Mouse (Mus musculus) kidney, postnatal 0 days (tissue): ENCODE results near the gene Tmem95. TPM values are rescaled to one million over a fixed set of nuclear protein-coding genes. Genes with fewer than 3 reads are reported as not detected.

Source experiments
- ATAC-seq: fragments of 200-750 bp; cut with Nextera tagmentation; replicated peaks from 2 replicates; pipeline ENCODE4 v1.8.0; 2017; ENCODE audit warnings: low read depth, moderate number of reproducible peaks, moderate TSS enrichment, moderate library complexity; ENCODE audit not compliant: low FRiP score
- DNase-seq: peaks from one replicate; pipeline ENCODE4 v3.0.0-alpha.2; 2016; ENCODE audit warnings: low spot score
- H3K27ac ChIP-seq: fragments of 300-500 bp; sonication (generic); 2 replicates; pipeline ENCODE4 v1.5.1; 2014; ENCODE audit warnings: mild to moderate bottlenecking
- H3K27me3 ChIP-seq: fragments of 300-500 bp; sonication (generic); 2 replicates; pipeline ENCODE4 v1.6.1; 2014; ENCODE audit warnings: low read length, mixed read lengths; ENCODE audit not compliant: insufficient read depth
- H3K36me3 ChIP-seq: fragments of 300-500 bp; sonication (generic); 2 replicates; pipeline ENCODE4 v1.6.1; 2014; ENCODE audit warnings: low read length, mixed read lengths; ENCODE audit not compliant: insufficient read depth
- H3K4me1 ChIP-seq: fragments of 300-500 bp; sonication (generic); replicated peaks from 2 replicates; pipeline ENCODE4 v1.6.1; 2014; ENCODE audit warnings: antibody characterized with exemption, low read length, mixed read lengths; ENCODE audit not compliant: insufficient read depth
- H3K4me2 ChIP-seq: fragments of 300-500 bp; sonication (generic); 2 replicates; pipeline ENCODE4 v1.6.1; 2014; ENCODE audit warnings: mild to moderate bottlenecking, low read length, moderate library complexity, mixed read lengths
- H3K4me3 ChIP-seq: fragments of 300-500 bp; sonication (generic); replicated peaks from 2 replicates; pipeline ENCODE4 v1.5.1; 2014; ENCODE audit warnings: low read depth, low read length
- H3K9ac ChIP-seq: fragments of 300-500 bp; sonication (generic); 2 replicates; pipeline ENCODE4 v1.6.1; 2014; ENCODE audit warnings: low read depth, low read length
- H3K9me3 ChIP-seq: fragments of 300-500 bp; sonication (generic); replicated peaks from 2 replicates; pipeline ENCODE4 v1.6.1; 2016; ENCODE audit warnings: low read length, inconsistent platforms, mixed read lengths
- CTCF ChIP-seq: IDR thresholded peaks from 2 replicates; pipeline ENCODE4 v1.5.1; 2016; ENCODE audit warnings: antibody characterized with exemption, low read depth, mild to moderate bottlenecking, moderate library complexity
- WGBS: fragments of 180-500 bp; shearing (Covaris S2); extraction: QIAGEN DNeasy Blood & Tissue Kit; methylation state at CpG from one replicate; pipeline ENCODE4 v1.1.7; 2014; 5-methylcytosine and 5-hydroxymethylcytosine counted together
- polyA plus RNA-seq: library from polyadenylated mRNA; unstranded; fragments of >200 nt; fragmentation: Nextera tagmentation; extraction: Ambion mirVana; gene quantifications from 2 replicates; pipeline ENCODE4 v1.2.1, GENCODE M21; 2015

The Tmem95 gene
- polyA plus RNA-seq, 1 experiment from 2014 or later: not detected

GRCm38 (mm10) chr11:69911701-69912100 is 33.9 kb upstream of the Tmem95 start:
- H3K27ac ChIP-seq: no peak overlapping the region
- no peak overlapping the region for H3K9ac ChIP-seq
- peaks cover 7% of the 10 kb centered on the region; the same call in 1 of the 2 replicates for H3K4me1 ChIP-seq
- H3K4me3 ChIP-seq: no peak overlapping the region
- no peak overlapping the region for H3K4me2 ChIP-seq
- DNase-seq (no peak), ATAC-seq (no peak)
- no peak for TF ChIP-seq CTCF
- WGBS: 92% methylated on average over 6 of the region's 6 CpGs
- H3K27me3 ChIP-seq: no peaks in the 10 kb centered on the region
- H3K9me3 ChIP-seq: no peaks in the 10 kb centered on the region
- peaks cover 68% of the 10 kb centered on the region for H3K36me3 ChIP-seq

GRCm38 (mm10) chr11:69910781-69911560 is 33.2 kb upstream of the Tmem95 start:
- TF ChIP-seq CTCF: no peak
- ATAC-seq: peak; percentile 52
- no peaks in the 10 kb centered on the region for H3K27me3 ChIP-seq
- peaks cover 7% of the 10 kb centered on the region; the same call in 1 of the 2 replicates for H3K4me1 ChIP-seq
- peaks cover 70% of the 10 kb centered on the region for H3K36me3 ChIP-seq
- H3K4me3 ChIP-seq: no peak overlapping the region
- H3K4me2 ChIP-seq: no peak overlapping the region
- WGBS: 89% methylated on average over 17 of the region's 17 CpGs
- no peaks in the 10 kb centered on the region for H3K9me3 ChIP-seq
- peak overlapping the region; percentile 50 for H3K27ac ChIP-seq
- no peak for DNase-seq
- H3K9ac ChIP-seq: no peak overlapping the region

- 92% methylated on average over 8 of the region's 8 CpGs for WGBS
- Histone ChIP-seq H3K9me3 (no peaks in the 10 kb centered on the region), H3K4me1 (peaks cover 7% of the 10 kb centered on the region; the same call in 1 of the 2 replicates), H3K27ac (peak overlapping the region; percentile 50; the same call in 1 of the 2 replicates), H3K4me3 (no peak overlapping the region), H3K27me3 (no peaks in the 10 kb centered on the region), H3K4me2 (no peak overlapping the region), H3K36me3 (peaks cover 70% of the 10 kb centered on the region), H3K9ac (no peak overlapping the region; the same call in 1 of the 2 replicates)
- no peak for ATAC-seq
- no peak for TF ChIP-seq CTCF
- no peak for DNase-seq
Measured at GRCm38 (mm10) chr11:69910177-69910576, 32.4 kb upstream of the Tmem95 start.

DNA sequence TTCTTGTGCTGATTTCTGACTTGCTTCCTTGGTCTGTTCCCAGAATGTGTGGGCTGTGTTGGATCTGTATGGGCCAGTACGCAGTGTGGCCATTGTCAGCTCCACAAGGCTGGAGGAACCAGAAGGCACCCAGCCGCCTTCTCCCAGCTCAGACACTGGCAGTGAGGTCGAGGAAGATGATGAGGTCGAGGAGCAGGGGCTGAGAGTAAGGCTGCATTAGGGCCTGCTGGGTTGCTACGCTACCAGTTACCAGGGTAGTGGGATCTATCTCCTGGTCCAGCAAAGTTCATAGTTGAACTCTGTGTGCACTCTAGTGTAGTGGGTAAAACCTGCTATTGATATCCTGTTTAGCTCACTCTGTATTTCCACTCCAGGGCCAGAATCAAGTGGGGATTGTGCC is 31.4 kb upstream of the Tmem95 start:
- peak overlapping the region; percentile 5; the same call in 1 of the 2 replicates for H3K4me2 ChIP-seq
- ATAC-seq: no peak
- no peaks in the 10 kb centered on the region; the same call in 1 of the 2 replicates for H3K4me1 ChIP-seq

GRCm38 (mm10) chr11:69908645-69909044 is 30.8 kb upstream of the Tmem95 start:
- ATAC-seq (peak; percentile 74), DNase-seq (no peak)
- H3K36me3 ChIP-seq: peaks cover 81% of the 10 kb centered on the region
- H3K4me2 ChIP-seq: no peak overlapping the region
- TF ChIP-seq CTCF: no peak
- no peaks in the 10 kb centered on the region for H3K27me3 ChIP-seq
- no peaks in the 10 kb centered on the region; the same call in 1 of the 2 replicates for H3K4me1 ChIP-seq
- H3K27ac ChIP-seq: no peak overlapping the region
- no peaks in the 10 kb centered on the region for H3K9me3 ChIP-seq
- WGBS: 80% methylated on average over 11 of the region's 11 CpGs
- H3K9ac ChIP-seq: no peak overlapping the region
- H3K4me3 ChIP-seq: no peak overlapping the region

More for the DNA sequence above, 31.4 kb upstream of the Tmem95 start:
- peaks cover 75% of the 10 kb centered on the region for H3K36me3 ChIP-seq
- H3K4me3 ChIP-seq: no peak overlapping the region
- 91% methylated on average over 5 of the region's 5 CpGs for WGBS
- no peaks in the 10 kb centered on the region for H3K27me3 ChIP-seq
- DNase-seq: no peak
- H3K9me3 ChIP-seq: no peaks in the 10 kb centered on the region
- no peak for TF ChIP-seq CTCF
- H3K9ac ChIP-seq: no peak overlapping the region
- no peak overlapping the region for H3K27ac ChIP-seq

- H3K27me3 ChIP-seq: no peaks in the 10 kb centered on the region
- no peak overlapping the region for H3K27ac ChIP-seq
- ATAC-seq: no peak
- peaks cover 52% of the 10 kb centered on the region for H3K36me3 ChIP-seq
- DNase-seq: no peak
- no peaks in the 10 kb centered on the region for H3K9me3 ChIP-seq
- H3K9ac ChIP-seq: no peak overlapping the region
- TF ChIP-seq CTCF: no peak
- no peak overlapping the region for H3K4me2 ChIP-seq
- peaks cover 17% of the 10 kb centered on the region; the same call in 1 of the 2 replicates for H3K4me1 ChIP-seq
- H3K4me3 ChIP-seq: no peak overlapping the region
- 95% methylated on average over 9 of the region's 9 CpGs for WGBS
Measured at GRCm38 (mm10) chr11:69904311-69904710, 26.5 kb upstream of the Tmem95 start.
